Mouse (Mus musculus) megakaryocyte progenitor cell, adult 5-6 weeks (primary cell): ENCODE data around the gene Impg1. TPM values are rescaled to one million over a fixed set of nuclear protein-coding genes. Genes with fewer than 3 reads are reported as not detected.

ENCODE experiments used
- ATAC-seq: replicated peaks from 2 replicates; pipeline ENCODE4 v1.8.0; 2016; ENCODE audit warnings: mild to moderate bottlenecking, moderate TSS enrichment, inconsistent platforms; ENCODE audit not compliant: poor library complexity
- total RNA-seq, 2 experiments: library from RNA; stranded (forward) in 1 of 2; stranded (reverse) in 1 of 2; fragments of 157-497, 149-512 nt in 1 of 2; fragments of 200-1000 nt in 1 of 2; gene quantifications; 2 replicates each; pipeline versions ENCODE4 v1.2.3 to v1.2.4; 2015 to 2017

Impg1 gene
- total RNA-seq (2015) (not detected in 2 replicates), total RNA-seq (2017) (not detected in 2 replicates)

DNA sequence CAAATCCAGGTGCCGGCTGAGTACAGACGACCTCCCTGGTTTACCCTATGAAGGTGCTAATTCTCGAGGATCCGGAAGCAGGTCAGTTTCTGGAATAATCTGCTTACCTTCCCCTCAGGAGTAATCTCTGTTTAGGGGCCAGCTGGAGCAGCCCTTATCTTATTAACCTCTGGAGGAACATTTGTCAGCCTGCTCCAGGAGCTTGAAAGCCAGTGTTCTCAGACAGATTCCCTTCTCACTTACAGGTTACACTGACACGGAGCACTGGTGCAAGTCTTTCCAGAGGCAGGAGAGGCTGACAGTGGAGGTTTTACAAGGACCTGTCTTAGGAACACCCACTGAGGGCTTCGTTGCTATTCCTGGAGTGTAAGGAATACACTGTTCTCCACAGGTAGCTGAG lies at the start of gene Impg1:
Gene Impg1 (minus strand): TSS at position 101 of the 400 bp plus-strand sequence.
- ATAC-seq, result no peak

DNA sequence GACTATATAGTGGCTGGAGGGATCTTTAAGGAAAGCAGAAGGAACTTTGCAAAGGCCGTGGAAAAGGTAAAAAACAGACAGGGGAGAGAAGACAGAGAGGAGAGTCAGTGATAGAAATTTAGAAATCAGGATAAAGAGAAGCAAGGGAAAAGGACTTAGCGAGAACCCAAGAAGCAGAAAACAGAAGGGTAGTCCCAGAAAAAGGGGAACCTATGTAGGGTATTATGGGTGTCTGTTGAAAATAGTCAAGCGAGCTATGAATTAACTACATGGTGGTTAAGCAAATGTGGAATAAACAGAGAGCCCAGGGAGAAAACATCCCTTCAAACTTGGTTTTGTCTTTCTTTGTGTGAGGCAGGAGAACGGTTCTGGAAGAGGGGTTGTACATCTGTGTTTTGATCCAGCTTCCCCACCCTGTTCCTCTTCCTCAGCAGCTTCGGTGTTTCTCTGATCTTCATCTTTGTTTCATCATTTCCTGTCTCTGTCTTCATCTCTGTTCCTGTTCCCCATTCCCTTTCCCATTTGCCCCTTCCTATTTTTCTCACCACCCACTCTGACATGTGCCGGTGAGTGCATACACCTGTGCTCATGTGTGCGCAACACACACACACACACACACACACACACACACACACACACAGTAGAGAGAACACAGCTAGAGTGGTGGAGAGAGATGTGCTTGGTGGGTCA lies 44.3 kb upstream of the Impg1 start:
- ATAC-seq, result peak; percentile 88

DNA sequence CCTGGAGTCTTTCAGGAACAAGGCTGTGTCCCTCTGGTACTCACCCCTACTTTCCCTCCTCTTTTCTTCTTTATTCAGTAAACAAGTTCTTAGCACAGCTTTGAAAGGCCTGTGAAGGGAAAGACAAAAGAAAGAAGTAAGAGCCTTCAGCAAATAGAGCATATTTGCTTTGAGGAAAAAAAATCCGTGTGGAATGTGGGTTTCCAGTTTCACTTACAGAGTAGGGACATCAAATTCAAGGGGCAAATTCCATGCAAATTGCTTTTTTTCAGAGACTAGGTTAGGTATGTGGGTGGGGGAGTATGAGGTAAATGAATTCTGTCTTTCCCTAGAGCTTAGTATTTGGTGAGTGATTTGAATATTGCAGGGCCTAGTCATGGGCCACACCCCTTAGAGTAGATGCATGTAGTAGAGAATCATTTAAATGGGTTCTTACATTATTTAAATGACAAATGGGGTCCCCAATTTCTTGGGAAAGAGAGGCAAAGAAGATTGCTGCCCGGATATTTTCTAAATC lies 39.3 kb upstream of the Impg1 start:
- ATAC-seq, result no peak

DNA sequence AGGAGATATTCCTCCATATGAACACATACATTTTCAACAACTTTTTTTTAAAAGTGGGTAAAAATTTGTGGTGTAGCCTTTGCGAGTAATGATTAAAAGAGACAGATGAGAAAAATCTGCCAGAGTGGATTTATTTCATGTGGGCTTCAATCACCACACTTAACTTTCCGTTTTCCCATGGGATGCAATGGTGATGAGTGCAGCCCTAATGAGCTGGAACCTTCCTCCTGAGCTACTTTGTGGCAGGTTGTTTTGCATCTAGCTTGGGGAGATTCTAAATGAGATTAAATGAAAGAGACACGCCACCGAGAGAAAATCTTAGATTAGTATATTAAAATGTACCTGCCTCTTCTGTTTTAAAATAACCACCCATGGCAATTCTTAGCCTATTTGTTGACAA lies 26.3 kb upstream of the Impg1 start:
- no peak for ATAC-seq

DNA sequence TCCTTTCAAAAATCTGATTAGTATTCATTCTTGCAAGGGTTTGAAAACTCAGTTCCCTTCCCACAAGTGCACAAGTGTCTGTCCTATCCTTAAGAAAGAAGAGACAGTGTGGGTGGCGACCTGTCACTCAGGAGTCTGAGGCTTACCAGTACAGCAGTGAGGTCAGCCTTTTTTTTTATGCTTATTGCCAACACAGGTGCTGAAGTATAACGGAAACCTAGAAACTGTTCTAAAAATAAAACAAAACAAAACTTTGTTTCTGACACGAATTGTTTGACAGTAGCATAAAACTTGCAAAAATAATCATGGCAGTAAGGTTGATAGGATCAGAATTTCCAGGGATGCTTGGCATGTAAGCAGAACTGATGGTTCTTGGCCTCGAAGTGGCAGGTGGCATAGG lies 4.9 kb downstream of the Impg1 start:
- no peak for ATAC-seq

DNA sequence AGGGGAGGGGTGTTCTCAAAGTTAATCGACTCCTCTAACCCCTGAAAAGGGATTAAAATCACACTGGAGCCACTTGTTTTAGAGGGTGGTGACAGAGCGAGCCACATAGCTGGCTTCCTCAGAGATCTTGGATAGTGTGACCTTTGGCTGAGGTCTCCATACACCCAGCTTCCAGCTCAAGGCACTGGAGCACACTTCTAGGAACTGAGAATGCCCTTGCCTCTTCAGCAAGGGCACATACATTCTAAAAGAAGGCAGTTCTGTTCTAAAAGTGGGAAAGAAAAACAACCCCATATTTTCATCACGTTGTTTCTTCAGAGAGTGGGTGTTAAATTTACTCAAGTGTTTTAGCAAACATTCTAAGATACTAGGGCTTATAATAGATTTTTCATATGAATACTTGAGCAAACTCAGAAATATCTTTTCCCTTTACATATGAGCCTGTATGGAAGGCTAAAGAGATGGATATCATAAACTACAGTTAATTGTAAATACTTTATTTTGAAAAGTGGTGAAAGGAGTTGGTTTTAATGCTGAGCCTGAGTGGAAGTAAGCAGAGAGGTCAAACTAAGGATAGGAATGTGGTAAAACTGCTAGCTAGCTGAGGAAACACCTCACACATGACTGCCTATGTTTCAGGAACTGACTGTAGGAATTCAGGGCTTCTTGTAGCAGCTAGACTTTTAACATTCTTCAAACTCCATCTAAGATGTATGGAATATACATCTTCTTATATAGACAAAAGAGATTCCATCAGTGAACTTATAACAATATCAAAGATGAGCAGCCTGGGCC lies 14.6 kb downstream of the Impg1 start:
- ATAC-seq, result no peak

DNA sequence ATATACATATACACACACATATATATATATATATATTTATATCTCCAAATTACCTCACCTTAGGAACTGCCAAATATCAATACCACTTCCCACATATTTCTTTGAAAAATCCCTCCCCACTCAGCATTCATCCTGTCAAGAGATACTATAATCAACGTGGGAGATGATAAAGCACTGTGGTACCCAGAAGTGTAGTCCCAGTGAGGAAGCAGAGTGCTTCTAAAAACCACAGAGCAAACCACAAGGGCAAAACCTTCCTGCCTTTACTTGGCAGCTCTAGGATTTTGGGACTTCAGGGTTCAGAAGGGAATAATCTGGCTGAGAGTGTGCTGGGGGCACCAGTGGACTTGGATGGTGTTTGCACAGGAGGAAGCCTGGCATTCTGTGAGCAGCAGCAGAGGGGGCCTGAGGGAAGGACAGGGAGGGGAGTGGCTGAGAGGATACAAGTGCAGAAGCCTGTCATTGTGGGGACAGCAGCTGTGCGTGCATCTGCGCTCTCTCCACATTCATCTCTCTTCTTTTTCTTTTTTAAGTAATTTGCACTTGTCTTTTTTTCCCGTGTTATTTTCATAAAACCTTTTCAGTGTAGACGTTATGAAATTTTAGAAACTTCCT lies 24.1 kb downstream of the Impg1 start:
- peak; percentile 46 for ATAC-seq

DNA sequence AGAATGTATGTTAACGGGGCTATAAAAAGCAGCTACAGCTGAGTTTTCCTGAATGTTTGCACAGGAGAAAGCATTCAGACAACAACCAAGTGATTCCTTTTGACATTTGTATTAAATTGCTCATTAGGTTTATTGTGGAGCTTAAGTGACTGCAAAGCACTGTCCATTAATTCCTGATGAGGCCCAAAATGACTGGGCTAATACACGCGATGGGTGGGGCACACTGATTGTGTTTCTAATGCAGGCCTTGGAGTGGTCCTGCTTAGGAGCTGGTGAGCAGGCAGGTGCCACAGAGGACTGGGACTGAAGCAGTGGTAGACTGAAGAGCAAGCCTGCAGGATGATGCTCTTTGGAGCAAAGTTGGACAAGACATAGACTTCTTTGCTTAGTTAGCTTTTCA lies 73.9 kb downstream of the Impg1 start:
- ATAC-seq, result no peak

DNA sequence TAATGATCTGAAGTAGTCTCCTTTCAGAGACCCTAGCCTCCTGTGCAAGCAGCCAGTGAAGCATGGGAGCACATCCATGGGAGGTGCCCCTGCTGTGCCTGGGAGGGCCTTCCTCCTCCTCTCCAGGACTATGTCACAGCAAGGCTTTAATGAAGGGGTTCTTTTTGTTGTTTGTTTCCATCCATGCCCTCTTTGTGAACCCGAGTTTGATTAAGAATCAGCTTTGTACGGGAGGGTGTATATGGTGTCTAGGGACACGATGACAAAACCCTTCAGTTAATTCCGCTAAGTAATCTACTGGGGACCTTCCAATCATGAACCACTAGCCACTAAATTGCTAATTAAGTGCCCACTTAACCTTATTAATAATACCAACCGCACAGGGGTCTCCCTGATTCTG lies 74.3 kb downstream of the Impg1 start:
- ATAC-seq, result no peak

DNA sequence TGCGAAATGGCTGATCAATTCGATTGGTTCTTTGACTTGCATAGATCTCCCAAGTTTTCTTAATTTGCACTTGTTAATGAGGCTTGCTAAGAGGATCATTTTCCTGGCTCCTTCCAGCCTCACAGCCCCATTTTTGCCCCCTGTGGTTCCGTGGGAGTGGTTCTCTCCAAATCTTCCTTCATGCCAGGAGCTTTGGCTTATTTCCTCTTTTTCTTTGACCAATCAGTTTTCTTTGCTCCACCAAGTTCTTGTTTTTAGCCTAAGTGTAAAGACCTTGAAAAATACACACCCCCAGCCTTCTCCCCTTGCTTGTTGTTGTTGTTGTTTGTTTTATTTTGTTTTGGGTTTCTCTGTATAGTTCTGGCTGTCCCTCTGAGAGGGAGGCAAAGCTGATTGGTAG lies 77.4 kb downstream of the Impg1 start:
- peak; percentile 77 for ATAC-seq

DNA sequence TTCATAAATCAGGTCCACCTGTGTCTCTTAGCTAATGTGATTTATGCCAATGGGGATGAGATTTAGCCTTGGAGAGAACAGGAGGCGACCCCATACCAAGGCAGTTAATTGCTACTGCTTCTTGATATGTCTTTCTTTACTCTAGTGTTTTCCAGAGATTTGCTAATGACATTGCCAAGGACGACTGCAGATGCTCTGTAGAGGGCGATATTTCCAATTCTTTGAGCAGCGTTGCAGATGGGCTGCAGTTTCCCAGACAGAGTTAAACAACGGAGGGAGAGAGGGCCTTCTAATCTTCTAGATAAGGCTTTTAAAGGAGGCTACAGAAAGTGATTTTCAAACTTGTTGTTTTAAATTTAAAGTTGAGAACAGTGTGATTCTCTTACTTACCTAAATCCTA lies 78.8 kb downstream of the Impg1 start:
- no peak for ATAC-seq

DNA sequence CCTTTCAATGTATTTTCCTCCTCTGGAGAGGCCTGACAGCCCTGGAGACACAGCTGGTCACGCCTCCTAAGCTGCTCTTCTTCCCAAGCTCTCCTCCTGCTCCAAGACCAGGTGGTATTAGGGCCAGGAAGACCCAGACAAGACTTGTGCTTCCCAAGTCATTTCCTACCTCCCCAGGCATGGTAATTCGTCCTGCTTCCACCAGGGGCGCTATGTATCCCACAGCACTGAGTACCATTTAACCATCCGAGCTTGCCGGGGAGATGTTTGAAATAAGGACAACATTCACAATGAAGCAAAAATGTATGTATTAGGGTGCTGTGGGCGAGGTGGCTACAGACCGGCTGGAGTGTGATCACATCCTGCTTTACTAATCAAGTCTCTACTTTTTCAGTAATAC lies 79.3 kb downstream of the Impg1 start:
- ATAC-seq, result peak; percentile 78

DNA sequence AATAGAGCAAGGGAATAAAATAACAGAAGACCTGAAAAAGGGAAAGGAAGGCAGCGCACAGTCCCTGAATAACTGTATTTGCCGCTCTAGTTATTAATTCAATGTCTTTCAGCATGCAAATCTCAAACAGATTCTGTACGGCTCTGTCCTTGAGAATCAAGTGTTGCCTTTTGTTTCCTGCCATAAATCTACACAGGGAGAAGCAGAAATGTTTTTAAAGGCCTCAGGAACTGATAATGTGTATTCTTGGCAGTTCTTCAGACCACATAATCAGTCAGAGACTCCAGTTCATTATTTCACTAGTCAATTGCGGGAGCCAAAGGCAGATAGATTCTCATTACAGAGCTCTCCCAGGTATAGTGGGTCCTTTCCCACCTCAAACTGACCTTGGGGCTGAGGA lies 82.6 kb downstream of the Impg1 start:
- peak; percentile 50; the same call in 1 of the 2 replicates for ATAC-seq

DNA sequence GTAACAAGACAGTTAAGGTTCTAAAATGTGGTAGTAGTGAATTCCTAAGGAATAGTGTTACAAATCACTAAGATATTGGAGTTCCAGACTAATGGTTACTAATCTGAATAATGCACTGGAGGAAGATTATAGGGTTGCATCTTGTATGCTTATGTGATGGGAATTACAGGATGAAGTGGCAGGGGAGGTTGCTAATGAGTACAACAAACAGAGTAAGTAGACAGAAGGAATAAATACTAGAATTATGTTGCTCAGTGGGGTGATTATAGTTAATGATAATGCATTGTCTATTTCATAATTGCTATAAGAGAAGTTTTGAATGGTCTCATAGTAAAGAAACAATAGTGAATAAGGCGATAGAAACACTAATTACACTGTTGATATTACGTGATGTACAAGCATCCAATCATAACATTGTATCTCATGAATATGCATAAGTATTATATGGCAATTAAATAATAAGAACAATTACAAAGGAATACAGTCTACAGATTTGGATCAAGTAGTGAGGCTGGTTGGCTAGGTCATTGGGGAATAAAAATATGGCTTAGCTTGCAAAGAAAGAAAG lies 85.1 kb downstream of the Impg1 start:
- no peak for ATAC-seq

DNA sequence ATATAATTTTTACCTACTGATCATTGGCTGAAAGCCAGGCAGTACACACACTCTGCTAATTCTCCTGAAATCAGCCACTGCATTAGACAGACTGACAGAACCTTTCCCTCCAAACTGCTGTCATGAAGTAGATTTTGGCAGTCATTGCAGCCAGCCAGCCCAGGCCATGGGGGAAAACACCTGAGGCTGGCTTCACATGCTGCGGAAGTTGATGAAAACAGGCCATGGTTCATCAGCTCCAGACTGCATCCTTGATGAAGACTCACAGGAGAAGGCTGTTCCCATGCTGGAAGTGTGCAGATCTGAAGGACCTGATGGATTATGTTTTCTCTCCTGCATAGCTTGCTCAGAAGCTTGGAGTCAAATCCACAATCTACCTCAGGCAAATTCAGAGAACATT lies 91.2 kb downstream of the Impg1 start:
- no peak for ATAC-seq

DNA sequence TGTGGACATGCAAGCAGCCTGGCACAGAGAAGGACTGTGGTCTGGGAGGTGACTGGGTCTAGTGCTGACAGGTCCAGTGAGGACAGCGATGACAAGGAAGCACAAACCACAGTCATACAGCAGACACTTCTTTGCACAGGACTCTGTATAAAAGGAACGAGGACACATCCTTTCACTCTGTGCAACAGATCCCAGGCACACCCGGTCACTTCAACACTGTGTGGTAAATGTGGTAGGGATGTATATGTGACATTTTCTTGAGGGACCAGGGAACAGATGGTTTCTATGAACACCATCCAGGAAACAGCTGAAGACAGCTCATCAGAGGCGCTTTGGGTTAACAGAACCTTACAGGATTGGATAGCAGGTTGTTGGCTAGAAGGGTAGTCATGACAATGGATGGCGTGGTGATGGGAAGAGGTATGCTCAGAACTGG lies 92.0 kb downstream of the Impg1 start:
- ATAC-seq, result peak; percentile 62

DNA sequence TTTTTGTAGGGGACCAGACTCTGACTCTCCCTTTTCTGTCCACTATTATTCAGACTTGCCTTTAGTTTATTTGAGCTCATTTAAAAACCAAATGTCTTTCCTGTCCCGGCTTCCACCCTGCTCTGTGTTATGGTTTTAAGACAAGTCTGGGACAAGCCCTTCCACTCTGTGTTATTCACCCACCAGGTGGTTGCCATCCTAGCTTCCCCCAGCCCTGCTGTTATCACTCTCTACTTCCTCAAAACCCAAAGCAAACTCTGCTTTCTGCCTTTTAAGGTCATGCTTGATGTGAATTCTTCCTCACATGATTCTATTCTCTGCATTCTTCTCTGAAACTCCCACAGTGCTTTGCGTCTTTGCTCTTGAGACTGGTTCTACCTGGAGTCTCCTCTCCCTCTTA lies 96.6 kb downstream of the Impg1 start:
- ATAC-seq, result peak; percentile 68

DNA sequence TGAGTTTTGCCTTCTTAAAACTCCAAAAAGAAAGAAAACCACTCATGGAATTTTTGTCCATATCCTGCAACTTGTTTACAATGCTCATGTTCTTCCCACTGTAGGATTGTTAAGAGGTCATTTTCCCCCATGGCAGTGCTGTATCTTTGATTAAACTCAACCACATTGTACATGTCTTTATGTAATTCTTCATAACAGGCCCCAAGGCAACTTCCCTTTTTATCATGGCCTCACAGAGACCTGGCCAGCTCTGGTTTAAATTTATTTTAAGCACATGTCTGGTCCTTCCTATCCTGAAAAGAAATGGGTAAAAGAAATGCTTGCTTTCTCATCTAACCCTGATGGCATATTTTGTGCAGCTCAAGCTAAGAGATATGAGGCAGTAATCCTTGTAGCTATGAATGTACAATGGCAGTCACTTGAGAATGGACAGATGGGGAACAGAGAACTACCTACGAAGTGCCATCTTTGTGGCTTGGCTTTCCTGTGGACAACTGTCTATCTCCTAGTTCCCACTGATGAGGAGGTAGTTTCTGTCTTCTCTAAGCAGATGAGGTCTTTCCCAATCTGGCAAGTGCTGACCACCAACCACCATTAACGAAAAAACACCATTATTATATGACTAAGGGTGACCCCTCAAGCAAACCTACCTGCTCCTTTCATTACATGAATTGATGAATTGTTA lies 97.6 kb downstream of the Impg1 start:
- ATAC-seq, result peak; percentile 64

DNA sequence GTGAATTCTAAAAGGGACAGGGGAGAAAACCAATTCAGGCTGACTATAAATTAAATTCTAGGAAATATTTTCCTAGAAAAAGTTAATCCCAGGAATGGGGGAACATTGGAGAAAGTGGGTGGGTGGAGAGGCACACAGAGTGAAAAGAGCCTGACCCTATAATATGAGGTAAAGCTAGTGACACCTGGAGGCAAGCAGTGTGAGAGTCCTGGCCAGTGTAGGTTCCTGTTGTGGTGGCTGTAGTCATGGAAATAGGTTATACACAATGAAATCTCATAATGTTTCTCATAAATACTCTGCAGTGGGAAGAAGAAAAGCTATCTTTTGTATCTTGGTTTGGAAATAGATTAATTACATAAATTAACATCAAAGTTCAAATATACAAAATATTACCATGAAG lies 105.2 kb downstream of the Impg1 start:
- no peak; the same call in 1 of the 2 replicates for ATAC-seq

DNA sequence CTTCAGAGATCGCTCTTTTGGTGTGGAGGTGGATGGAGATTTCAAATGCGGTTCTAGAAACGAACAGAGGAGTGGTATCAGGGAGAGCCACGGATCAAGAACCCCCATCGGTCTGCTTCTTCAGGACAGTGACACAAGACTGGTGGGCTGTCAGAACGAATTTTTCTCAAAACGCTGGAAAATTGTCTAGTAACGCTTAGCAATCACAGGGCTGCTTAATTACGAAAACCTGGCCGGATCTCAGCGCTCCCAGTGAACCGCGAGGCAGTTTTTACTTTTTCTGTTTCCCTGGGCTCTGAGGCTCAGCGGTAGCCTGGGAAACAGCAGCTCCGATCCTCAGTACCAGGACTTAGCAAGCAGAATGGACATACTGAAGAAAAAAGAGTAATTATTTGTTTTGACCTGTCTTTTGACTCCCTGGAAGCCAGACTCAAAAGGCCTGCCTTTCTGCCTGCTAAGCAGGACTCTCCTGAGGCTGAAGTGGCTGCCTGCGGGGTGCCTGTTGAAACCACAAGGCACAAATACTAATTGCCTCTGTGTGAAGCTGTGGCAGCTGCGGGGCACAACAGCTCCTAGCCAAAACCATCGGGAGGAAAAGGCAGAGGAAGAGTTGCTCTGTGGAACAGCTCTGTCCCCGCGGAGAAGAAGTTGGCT lies 113.5 kb downstream of the Impg1 start:
- ATAC-seq, result no peak
